Mouse (Mus musculus) limb, embryonic 12.5 days (tissue): Measurements from ENCODE around the gene Iqschfp. TPM values are rescaled to one million over a fixed set of nuclear protein-coding genes. Genes with fewer than 3 reads are reported as not detected.

ENCODE experiments used
- ATAC-seq: fragments of 200-750 bp; cut with Nextera tagmentation; 2 replicates; pipeline ENCODE4 v1.8.0; 2017; ENCODE audit warnings: low read depth, moderate TSS enrichment; ENCODE audit not compliant: insufficient number of reproducible peaks, insufficient read depth, low FRiP score, low TSS enrichment
- H3K27ac ChIP-seq: fragments of 300-500 bp; sonication (generic); 2 replicates; pipeline ENCODE4 v1.5.1; 2016; ENCODE audit warnings: mild to moderate bottlenecking, moderate library complexity
- H3K27me3 ChIP-seq: fragments of 300-500 bp; sonication (generic); 2 replicates; pipeline ENCODE4 v1.6.1; 2016; ENCODE audit warnings: mild to moderate bottlenecking, moderate library complexity
- H3K36me3 ChIP-seq: fragments of 300-500 bp; sonication (generic); 2 replicates; pipeline ENCODE4 v1.6.1; 2016; ENCODE audit warnings: mild to moderate bottlenecking, moderate library complexity
- H3K4me1 ChIP-seq: fragments of 300-500 bp; sonication (generic); replicated peaks from 2 replicates; pipeline ENCODE4 v1.6.1; 2016
- H3K4me2 ChIP-seq: fragments of 300-500 bp; sonication (generic); 2 replicates; pipeline ENCODE4 v1.6.1; 2016; ENCODE audit warnings: mild to moderate bottlenecking, moderate library complexity
- H3K4me3 ChIP-seq: fragments of 300-500 bp; sonication (generic); replicated peaks from 2 replicates; pipeline ENCODE4 v1.5.1; 2016; ENCODE audit warnings: mild to moderate bottlenecking
- H3K9ac ChIP-seq: fragments of 300-500 bp; sonication (generic); replicated peaks from 2 replicates; pipeline ENCODE4 v1.6.1; 2016; ENCODE audit warnings: mild to moderate bottlenecking, moderate library complexity
- H3K9me3 ChIP-seq: fragments of 300-500 bp; sonication (generic); 2 replicates; pipeline ENCODE4 v1.6.1; 2016; ENCODE audit warnings: mild to moderate bottlenecking, moderate library complexity
- WGBS: fragments of 180-500 bp; shearing (Covaris S2); methylation state at CpG from one replicate; pipeline ENCODE4 v1.1.7; 2016; 5-methylcytosine and 5-hydroxymethylcytosine counted together
- polyA plus RNA-seq: library from polyadenylated mRNA; unstranded; fragments of >200 nt; fragmentation: Nextera tagmentation; extraction: Ambion mirVana; gene quantifications from 2 replicates; pipeline ENCODE4 v1.2.1, GENCODE M21; 2016

Gene Iqschfp
- polyA plus RNA-seq, 1 experiment from 2014 or later, result 0.87 TPM

DNA sequence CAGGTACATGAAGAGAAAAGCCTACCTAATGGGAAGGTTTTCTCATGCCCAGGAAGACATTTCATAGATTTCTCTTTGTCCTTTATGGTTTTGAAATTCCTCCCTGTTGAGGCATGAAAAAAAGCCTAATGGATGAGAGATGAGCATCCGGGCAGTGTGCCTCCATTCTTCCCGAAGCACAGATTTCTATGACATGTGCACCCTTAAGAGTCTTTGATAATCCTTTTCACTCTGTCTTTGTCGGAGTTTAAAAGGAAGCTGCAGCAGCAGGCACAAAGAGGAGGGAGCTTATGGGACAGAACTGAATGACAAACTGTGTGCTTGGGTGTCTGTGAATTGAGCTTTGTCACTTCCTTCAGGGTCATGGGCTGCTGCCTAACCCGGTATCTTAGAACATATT is 127.4 kb downstream of the Iqschfp start:
- no peak overlapping the region for H3K4me2 ChIP-seq
- no peaks in the 10 kb centered on the region for H3K36me3 ChIP-seq
- no peak overlapping the region for H3K4me3 ChIP-seq
- no peak overlapping the region for H3K27ac ChIP-seq
- whole genome bisulfite sequencing, result 72% methylated on average over 4 of the region's 4 CpGs
- no peaks in the 10 kb centered on the region for H3K27me3 ChIP-seq
- no peaks in the 10 kb centered on the region for H3K9me3 ChIP-seq
- ATAC-seq, result no peak
- no peaks in the 10 kb centered on the region for H3K4me1 ChIP-seq
- H3K9ac ChIP-seq, result no peak overlapping the region

DNA sequence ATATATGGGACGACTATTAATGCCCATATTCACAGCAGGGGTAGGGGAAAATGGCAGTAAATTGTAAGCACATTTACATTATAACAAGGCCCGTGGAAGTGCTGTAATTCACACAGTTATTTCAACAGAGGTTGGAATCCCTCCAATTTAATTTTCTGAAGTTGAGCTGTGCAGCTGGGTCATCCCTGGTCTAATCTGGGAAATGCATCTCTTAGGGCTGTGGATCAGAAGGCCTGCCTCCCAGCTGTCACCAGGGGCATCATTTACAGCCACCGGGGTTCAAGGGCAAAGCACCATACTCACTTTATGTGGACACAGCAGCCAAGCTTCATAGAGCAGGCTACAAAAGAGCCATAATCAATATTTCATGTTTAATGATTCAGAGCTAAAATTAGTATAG is 144.1 kb downstream of the Iqschfp start:
- no peak overlapping the region for H3K4me3 ChIP-seq
- H3K4me2 ChIP-seq, result no peak overlapping the region
- peaks cover 5% of the 10 kb centered on the region; the same call in 1 of the 2 replicates for H3K27me3 ChIP-seq
- no peak for ATAC-seq
- H3K4me1 ChIP-seq, result 0 out of 2 replicates have a peak, but pooled peaks cover 5% of the 10 kb centered on the region
- no peak overlapping the region for H3K9ac ChIP-seq
- no peak overlapping the region for H3K27ac ChIP-seq
- WGBS, result 46% methylated on average over 3 of the region's 3 CpGs
- H3K9me3 ChIP-seq, result no peaks in the 10 kb centered on the region
- no peaks in the 10 kb centered on the region for H3K36me3 ChIP-seq

DNA sequence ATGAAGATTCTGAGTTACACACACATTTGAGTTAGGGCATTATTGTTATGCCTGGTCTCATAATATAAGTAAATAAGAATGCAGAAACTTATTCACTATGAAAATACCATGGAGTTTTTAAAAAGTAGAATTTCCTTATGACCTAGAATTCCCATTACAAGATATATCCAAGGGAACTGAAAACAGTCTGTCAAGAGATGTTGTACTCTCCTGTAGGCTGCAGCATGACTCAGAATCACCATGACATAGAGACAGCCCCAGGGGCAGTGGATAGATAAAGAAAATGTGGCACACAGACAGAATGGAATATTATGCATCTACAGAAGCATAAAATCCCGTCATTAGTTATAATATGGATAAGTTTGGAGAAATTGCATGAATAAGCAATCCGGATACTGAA is 150.9 kb downstream of the Iqschfp start:
- 93% methylated on average over 2 of the region's 2 CpGs for whole genome bisulfite sequencing

DNA sequence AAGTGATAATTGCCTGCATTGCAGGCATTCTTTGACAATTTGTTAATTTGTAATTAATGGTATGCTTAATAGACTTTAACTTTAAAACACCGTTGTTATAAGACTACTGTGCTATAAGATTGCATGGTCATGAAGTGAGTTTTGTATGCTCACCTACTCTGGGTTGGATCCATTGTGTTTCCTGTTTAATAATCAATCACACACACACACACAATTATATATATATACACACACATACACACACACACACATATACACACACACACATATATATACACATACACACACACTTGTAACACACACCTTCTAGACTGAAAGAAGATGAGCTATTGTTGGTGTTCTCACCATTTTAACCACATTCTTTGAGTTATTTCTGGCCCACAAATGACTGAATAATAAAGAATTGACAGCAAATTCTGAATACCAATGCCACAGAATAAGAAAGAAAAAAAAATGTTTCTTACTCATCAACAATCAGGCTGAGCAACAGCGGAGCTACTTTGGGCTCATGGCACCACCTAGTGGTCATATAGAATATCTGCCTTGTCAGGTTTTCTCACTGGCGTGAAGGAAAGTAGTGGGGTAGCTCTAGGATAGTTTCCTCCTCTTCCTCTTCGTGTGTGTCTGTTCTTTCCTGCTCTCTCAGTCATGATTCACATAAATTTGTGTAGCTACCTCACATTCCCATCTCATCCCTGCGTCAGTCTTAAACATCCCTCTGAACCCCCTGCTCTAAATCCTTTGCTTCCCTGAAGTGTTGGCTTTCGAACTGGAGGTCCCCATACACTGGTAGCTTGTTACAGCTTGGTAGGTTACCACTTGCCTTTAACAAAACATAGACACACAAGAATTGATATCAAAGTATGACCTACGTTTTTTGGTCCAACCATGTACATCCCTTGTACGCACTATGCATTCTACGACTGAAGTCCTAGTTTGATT is 153.7 kb downstream of the Iqschfp start:
- peaks cover 36% of the 10 kb centered on the region for H3K27me3 ChIP-seq
- no peak for ATAC-seq
- H3K4me3 ChIP-seq, result no peak overlapping the region
- H3K9me3 ChIP-seq, result no peaks in the 10 kb centered on the region
- H3K36me3 ChIP-seq, result no peaks in the 10 kb centered on the region
- no peak overlapping the region for H3K4me2 ChIP-seq
- no peak overlapping the region for H3K9ac ChIP-seq
- no peak overlapping the region for H3K27ac ChIP-seq
- 48% methylated on average over 9 of the region's 9 CpGs for WGBS
- H3K4me1 ChIP-seq, result no peaks in the 10 kb centered on the region

More for the DNA sequence above, 150.9 kb downstream of the Iqschfp start:
- no peaks in the 10 kb centered on the region for H3K36me3 ChIP-seq
- H3K27me3 ChIP-seq, result peaks cover 21% of the 10 kb centered on the region
- no peak overlapping the region for H3K4me3 ChIP-seq
- H3K4me1 ChIP-seq, result no peaks in the 10 kb centered on the region
- H3K27ac ChIP-seq, result no peak overlapping the region
- H3K9me3 ChIP-seq, result no peaks in the 10 kb centered on the region
- H3K4me2 ChIP-seq, result no peak overlapping the region
- H3K9ac ChIP-seq, result no peak overlapping the region
- ATAC-seq, result no peak

DNA sequence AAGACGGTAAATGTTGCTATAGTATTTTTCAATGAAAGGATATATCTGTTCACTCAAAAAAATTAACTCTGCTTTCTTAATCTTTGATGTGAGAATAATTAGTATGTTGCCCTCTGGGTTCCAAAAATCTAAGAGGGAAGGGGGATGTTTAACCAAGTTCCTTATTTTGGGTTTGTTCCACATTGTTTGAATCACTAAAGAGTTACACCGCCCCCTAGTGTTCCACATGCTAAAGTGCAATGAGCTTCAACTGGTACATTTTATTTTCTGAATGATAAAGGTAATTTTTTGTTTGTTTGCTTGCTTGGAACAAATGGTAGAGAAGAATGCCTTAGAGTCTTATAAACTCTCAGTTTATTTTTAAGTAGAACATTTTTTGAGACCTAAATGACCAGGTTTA is 161.5 kb downstream of the Iqschfp start:
- Histone ChIP-seq H3K27me3 (peaks cover 31% of the 10 kb centered on the region), H3K4me1 (no peaks in the 10 kb centered on the region), H3K36me3 (no peaks in the 10 kb centered on the region), H3K9me3 (no peaks in the 10 kb centered on the region), H3K9ac (no peak overlapping the region), H3K4me2 (no peak overlapping the region), H3K27ac (no peak overlapping the region), H3K4me3 (no peak overlapping the region)
- no peak for ATAC-seq
- WGBS, result 48% methylated on average over 2 of the region's 2 CpGs

DNA sequence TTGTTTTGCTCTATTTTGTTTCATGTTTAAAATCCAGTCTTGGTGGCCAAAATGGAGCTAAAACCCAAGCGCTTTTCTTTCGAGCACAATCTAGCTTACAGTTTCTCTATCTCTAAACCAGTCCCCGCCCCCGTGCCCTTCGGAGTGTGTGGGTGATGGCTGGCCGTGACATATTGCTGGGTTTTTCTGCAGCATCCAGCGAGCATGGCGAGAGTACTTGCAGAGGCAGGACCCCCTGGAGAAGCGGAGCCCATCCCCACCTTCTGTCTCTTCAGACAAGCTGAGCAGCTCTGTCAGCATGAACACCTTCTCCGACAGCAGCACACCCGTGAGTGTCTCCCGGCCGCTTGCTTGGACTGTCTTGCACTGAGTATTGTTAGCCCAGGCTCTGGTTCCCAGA is 163.0 kb downstream of the Iqschfp start:
- 64% methylated on average over 13 of the region's 13 CpGs for WGBS
- Histone ChIP-seq H3K4me2 (no peak overlapping the region), H3K9ac (peak overlapping the region; percentile 5; the same call in 1 of the 2 replicates), H3K9me3 (no peaks in the 10 kb centered on the region), H3K4me1 (no peaks in the 10 kb centered on the region), H3K27ac (no peak overlapping the region), H3K27me3 (peaks cover 17% of the 10 kb centered on the region), H3K36me3 (no peaks in the 10 kb centered on the region), H3K4me3 (no peak overlapping the region)
- no peak for ATAC-seq

DNA sequence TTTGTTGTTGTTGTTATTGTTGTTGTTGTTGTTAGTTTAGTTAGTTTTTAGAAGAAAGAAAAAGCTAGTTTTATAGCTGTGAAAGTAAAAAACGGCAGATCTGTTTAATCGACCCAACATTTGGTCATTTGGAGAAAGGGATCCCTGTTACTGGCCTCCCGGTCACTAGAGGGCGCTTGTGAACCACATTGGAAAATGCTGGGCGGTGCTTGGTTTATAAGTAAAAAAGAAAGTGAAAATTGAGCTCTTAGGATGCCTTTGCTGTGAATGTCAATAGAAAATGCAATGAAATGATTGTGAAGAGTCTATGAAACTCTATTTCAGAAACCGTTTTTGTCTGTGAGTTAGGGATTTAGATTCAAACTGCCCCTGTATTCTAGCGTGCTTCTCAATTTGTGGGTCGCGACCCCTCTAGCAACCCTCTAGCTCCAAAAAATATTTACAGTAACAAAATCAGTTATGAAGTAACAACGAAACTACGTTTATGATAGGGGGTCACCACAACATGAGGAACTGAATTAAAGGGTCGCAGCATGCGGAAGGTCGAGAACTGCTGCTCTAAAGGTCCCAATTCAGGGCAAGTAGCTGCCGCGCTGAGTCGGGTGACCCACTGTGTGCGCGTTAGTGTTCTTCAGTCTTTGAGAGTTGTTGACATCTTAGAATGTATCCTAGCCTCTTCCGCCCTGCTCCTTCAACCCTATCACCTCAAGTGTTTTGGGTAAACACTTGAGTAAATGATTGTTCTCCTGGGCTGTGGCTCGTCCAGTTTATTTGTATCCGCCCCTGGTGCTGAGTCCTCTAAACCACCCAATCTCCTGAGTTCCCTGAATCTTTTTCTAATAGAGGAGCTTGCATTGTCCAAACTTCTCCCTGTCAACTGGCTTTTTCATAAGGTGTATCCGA is 164.6 kb downstream of the Iqschfp start:
- H3K4me3 ChIP-seq, result peak overlapping the region; percentile 20
- H3K36me3 ChIP-seq, result no peaks in the 10 kb centered on the region
- peak overlapping the region; percentile 28 for H3K4me2 ChIP-seq
- H3K27ac ChIP-seq, result no peak overlapping the region
- no peak for ATAC-seq
- peaks cover 18% of the 10 kb centered on the region for H3K27me3 ChIP-seq
- 57% methylated on average over 23 of the region's 23 CpGs for WGBS
- no peaks in the 10 kb centered on the region for H3K9me3 ChIP-seq
- no peaks in the 10 kb centered on the region for H3K4me1 ChIP-seq
- H3K9ac ChIP-seq, result no peak overlapping the region

DNA sequence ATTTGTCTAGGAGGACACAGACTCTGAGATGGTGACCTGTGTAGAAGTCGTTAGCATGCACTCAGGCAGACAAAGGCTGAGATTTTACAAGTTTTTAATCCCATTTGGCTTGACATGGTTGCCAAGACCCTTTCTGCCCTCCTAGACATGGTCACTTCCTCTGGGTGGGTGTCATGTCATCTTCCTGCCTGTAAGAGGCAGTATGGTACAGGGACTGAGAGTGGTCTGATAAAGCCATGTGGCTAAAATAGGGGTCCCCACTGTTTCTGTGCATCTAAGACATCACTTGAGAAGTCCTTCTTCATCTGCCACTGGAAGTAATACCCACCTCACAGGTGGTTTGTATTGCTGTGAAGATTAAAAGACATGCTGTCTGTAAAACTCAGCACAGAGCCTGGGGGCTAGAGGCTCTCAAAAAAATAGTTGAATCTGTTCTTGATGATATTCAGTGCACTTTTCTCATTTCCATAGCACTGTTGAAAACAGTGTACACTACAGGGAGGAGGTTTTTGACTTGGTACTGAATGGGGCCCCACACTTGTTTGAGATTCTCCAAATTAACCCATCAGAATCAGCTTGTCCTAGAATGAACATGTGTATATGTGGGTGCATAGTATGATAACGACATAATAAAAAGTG is 167.2 kb downstream of the Iqschfp start:
- H3K9me3 ChIP-seq, result no peaks in the 10 kb centered on the region
- WGBS, result 51% methylated on average over 2 of the region's 2 CpGs
- peaks cover 25% of the 10 kb centered on the region for H3K27me3 ChIP-seq
- no peak overlapping the region for H3K4me2 ChIP-seq
- H3K4me1 ChIP-seq, result no peaks in the 10 kb centered on the region
- H3K9ac ChIP-seq, result no peak overlapping the region
- H3K4me3 ChIP-seq, result no peak overlapping the region
- no peak for ATAC-seq
- H3K36me3 ChIP-seq, result no peaks in the 10 kb centered on the region
- H3K27ac ChIP-seq, result no peak overlapping the region

DNA sequence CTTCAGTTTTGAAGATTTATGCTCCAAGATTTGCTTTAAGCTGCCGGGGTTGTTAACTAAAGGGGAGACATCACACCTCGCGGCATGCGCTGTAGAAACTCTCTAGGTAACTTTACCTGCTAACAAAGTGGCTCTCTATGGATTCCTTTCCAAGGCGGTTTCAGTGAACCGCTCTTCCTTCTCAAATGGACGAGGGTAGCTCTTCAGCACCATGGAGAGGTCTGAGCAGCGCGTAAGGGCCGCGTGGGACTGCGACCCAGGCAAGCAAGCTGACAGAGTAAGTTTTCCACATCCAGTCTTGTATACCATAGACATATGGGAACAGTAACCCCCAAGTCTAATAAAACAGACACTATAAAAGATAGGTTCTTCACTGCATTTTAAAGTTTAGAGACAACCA is 172.7 kb downstream of the Iqschfp start, which contains the start of gene Schip1:
Gene Schip1, plus strand, starts transcription at position 72 of the 400 bp plus-strand sequence.
- H3K4me3 ChIP-seq, result no peak within 1 kb of the TSS
- no peak within 1 kb of the TSS for H3K27ac ChIP-seq
- H3K36me3 ChIP-seq, result no peaks in the 10 kb centered on the region
- no peak for ATAC-seq
- no peaks in the 10 kb centered on the region for H3K9me3 ChIP-seq
- H3K4me2 ChIP-seq, result no peak within 1 kb of the TSS
- H3K27me3 ChIP-seq, result peaks cover 8% of the 10 kb centered on the region; the same call in 1 of the 2 replicates
- no peak within 1 kb of the TSS for H3K9ac ChIP-seq
- no peaks in the 10 kb centered on the region for H3K4me1 ChIP-seq
- WGBS, result 31% methylated on average over 12 of the region's 12 CpGs

DNA sequence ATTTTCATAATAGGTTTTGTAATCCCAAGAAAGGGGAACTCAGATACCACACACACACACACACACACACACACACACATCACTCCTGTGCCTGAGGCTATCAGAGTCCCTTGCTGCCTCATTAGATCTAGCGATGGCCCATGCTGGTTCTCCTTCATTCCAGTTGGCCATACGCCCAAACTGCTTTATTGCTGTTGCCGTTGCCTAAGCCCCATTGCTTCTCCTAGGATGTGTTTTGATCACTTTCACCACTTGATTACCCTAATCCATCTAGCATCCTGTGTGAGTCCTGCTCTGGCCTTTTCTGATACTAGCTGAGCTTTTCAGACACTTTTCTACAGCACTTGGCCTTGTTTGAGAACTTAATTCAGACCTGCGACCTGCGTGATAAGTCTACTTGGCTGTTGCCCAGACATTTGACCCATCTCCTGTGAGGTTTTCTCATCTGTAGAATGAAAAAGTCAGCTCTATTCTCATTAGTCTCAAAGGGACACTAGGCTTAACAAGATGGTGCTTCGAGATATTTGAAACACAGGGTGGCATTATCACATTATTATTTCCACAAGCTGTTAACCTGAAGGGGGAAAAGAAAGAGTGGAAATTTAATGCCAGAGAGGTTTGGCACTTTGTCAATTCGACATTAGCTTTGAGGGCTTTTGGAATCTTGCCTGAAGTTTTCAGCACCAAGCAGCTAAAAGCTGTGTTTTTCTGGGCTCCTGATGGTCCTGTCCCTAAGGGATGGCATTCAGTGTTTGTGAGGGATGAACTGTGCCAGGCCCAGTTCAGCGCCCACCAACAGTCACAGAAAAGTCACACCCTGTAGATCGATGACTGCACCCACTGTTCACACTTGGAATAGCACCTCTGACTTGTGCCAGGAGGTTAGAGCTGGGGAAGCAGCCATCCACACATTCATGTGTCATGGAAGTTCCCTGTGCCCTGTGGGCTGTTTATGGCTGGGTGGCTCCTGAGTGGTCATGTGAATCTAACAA is 179.7 kb downstream of the Iqschfp start:
- no peak for ATAC-seq
- Histone ChIP-seq H3K4me3 (no peak overlapping the region), H3K9me3 (no peaks in the 10 kb centered on the region), H3K36me3 (no peaks in the 10 kb centered on the region), H3K9ac (no peak overlapping the region), H3K4me2 (no peak overlapping the region), H3K27ac (no peak overlapping the region), H3K27me3 (no peaks in the 10 kb centered on the region), H3K4me1 (no peaks in the 10 kb centered on the region)
- WGBS, result 68% methylated on average over 9 of the region's 9 CpGs
